Mouse (Mus musculus): ENCODE results near the gene Mosmo. TPM values are rescaled to one million over a fixed set of nuclear protein-coding genes. Genes with fewer than 3 reads are reported as not detected.
A peak's percentile ranks its signal among the peaks of the same experiment; 100 is the strongest.

The Mosmo gene
- polyA plus RNA-seq, 1 experiment = 17.4 TPM

DNA sequence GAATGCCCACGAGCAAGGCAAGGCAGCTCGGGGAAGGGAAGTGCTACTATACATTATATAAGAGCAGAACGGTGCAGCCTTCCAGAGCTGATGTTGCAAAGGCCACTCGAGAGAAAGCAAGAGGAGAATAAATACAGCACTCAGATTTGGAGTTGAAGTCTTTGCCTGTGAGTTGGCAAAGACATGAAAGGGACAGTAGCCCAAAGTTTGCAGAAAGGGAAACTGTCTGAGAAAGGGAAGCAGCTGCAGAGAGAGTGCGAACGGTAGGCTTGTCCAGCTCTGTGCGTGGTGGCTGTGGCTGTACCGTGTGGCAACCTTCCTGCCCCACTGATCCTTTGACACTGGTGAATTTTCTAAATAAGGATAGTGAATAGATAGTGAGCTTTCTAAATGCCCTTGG lies 1.6 kb downstream of the Mosmo start:
- TF ChIP-seq CTCF (IDR thresholded peaks at IDR 0.05; ENCODE audit: extremely low read depth, insufficient read depth, insufficient read length, insufficient replicate concordance) (no peak), POLR2A (IDR thresholded peaks at IDR 0.05; ENCODE audit: low read depth, low read length) (no peak)
- Histone ChIP-seq H3K36me3 (ENCODE audit: control insufficient read depth, insufficient read depth, low read length) (no peaks in the 10 kb centered on the region), H3K4me3 (ENCODE audit: extremely low read depth, insufficient read depth, insufficient read length) (no peak overlapping the region; the same call in 1 of the 2 replicates), H3K4me1 (ENCODE audit: control insufficient read depth, insufficient read depth, insufficient read length) (peaks cover 11% of the 10 kb centered on the region), H3K27ac (ENCODE audit: insufficient read depth, low read length) (no peak overlapping the region), H3K27me3 (ENCODE audit: control insufficient read depth, insufficient read depth, low read length) (no peaks in the 10 kb centered on the region)
- DNase-seq (ENCODE audit: low read depth in 1 of 2, low spot score in 2 of 2) = no peak
- 12% methylated on average over 8 of the region's 8 CpGs for WGBS

DNA sequence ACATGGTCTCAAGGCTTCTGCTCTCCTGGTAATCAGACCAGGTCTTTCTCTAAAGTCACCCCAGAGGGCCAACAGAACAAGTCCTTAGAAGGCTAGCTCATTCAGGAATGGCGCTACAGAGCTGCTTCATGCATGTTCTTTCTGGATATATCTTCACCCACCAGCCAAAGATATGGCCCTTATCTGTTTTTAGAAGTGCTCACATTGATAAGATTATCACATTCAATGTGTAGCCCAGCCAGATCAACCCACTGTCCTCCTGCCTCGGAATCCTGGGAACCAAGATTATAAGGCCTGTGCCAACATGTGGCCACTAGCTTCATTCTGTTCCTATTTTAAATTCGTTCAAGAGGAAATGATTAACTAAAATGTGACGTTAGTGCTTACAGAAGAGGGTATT lies 4.6 kb downstream of the Mosmo start:
- TF ChIP-seq CTCF (IDR thresholded peaks at IDR 0.05; ENCODE audit: extremely low read depth, insufficient read depth, insufficient read length, insufficient replicate concordance) = no peak
- TF ChIP-seq POLR2A (IDR thresholded peaks at IDR 0.05; ENCODE audit: low read depth, low read length) = no peak
- peaks cover 10% of the 10 kb centered on the region for H3K4me1 ChIP-seq (ENCODE audit: control insufficient read depth, insufficient read depth, insufficient read length)
- WGBS = 61% methylated on average over 4 of the region's 4 CpGs
- no peaks in the 10 kb centered on the region for H3K36me3 ChIP-seq (ENCODE audit: control insufficient read depth, insufficient read depth, low read length)
- no peak overlapping the region for H3K4me3 ChIP-seq (ENCODE audit: extremely low read depth, insufficient read depth, insufficient read length)
- no peak overlapping the region for H3K27ac ChIP-seq (ENCODE audit: insufficient read depth, low read length)
- DNase-seq (ENCODE audit: low read depth in 1 of 2, low spot score in 2 of 2) = no peak
- no peaks in the 10 kb centered on the region for H3K27me3 ChIP-seq (ENCODE audit: control insufficient read depth, insufficient read depth, low read length)

DNA sequence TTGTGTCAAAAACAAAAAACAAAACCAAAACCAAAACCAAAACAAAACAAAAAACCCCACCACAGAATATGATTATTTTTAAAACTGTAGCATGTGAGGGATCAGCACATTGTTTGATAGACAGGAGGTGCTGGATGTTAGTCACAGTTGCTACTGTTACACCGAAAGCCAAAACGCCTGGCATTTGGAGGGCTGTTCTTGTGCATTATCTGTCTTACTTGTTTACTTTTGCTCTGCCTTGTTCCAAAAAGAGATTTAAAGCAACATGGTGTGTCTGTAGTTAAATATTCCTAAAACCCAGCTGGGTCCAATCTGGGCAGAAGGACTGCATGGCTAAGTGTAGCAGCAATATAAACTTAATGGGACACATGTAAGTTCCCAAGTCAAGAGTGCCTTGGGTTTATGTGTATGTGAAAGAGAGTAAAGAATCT lies 7.3 kb downstream of the Mosmo start:
- peaks cover 1% of the 10 kb centered on the region; the same call in 1 of the 2 replicates for H3K36me3 ChIP-seq (ENCODE audit: control insufficient read depth, insufficient read depth, low read length)

DNA sequence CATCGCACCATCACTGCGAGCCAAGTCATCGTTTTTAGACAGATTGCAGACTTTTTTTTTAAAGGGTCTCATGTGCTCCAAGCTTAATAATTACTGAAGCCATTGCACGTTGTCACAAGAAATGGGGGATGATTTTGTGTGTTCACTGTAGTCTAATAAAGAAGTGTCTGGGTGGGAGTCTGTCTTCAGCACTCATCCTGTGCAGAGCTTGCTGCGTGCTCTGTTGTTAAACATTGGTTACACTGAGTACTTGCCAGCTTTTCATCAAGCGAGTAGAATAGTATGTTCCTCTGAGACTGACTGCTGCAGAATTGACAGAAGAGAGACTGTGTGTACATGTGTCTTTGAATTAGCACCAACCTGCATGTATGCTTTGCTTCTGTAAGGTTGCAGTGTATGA lies 7.8 kb downstream of the Mosmo start:
- WGBS = 89% methylated on average over 6 of the region's 6 CpGs
- no peaks in the 10 kb centered on the region for H3K27me3 ChIP-seq (ENCODE audit: control insufficient read depth, insufficient read depth, low read length)
- no peak overlapping the region for H3K4me3 ChIP-seq (ENCODE audit: extremely low read depth, insufficient read depth, insufficient read length)
- no peak for TF ChIP-seq CTCF (IDR thresholded peaks at IDR 0.05; ENCODE audit: extremely low read depth, insufficient read depth, insufficient read length, insufficient replicate concordance)
- no peak for TF ChIP-seq POLR2A (IDR thresholded peaks at IDR 0.05; ENCODE audit: low read depth, low read length)
- no peak overlapping the region for H3K27ac ChIP-seq (ENCODE audit: insufficient read depth, low read length)
- DNase-seq (ENCODE audit: low read depth in 1 of 2, low spot score in 2 of 2) = no peak
- no peaks in the 10 kb centered on the region; the same call in 1 of the 2 replicates for H3K4me1 ChIP-seq (ENCODE audit: control insufficient read depth, insufficient read depth, insufficient read length)
- peaks cover 1% of the 10 kb centered on the region; the same call in 1 of the 2 replicates for H3K36me3 ChIP-seq (ENCODE audit: control insufficient read depth, insufficient read depth, low read length)

More for the DNA sequence above, 7.3 kb downstream of the Mosmo start:
- 76% methylated on average over 2 of the region's 2 CpGs for WGBS
- H3K4me1 ChIP-seq (ENCODE audit: control insufficient read depth, insufficient read depth, insufficient read length) = no peaks in the 10 kb centered on the region; the same call in 1 of the 2 replicates
- no peaks in the 10 kb centered on the region for H3K27me3 ChIP-seq (ENCODE audit: control insufficient read depth, insufficient read depth, low read length)
- no peak for DNase-seq (ENCODE audit: low read depth in 1 of 2, low spot score in 2 of 2)
- no peak overlapping the region for H3K4me3 ChIP-seq (ENCODE audit: extremely low read depth, insufficient read depth, insufficient read length)
- no peak overlapping the region for H3K27ac ChIP-seq (ENCODE audit: insufficient read depth, low read length)
- TF ChIP-seq CTCF (IDR thresholded peaks at IDR 0.05; ENCODE audit: extremely low read depth, insufficient read depth, insufficient read length, insufficient replicate concordance) = no peak
- no peak for TF ChIP-seq POLR2A (IDR thresholded peaks at IDR 0.05; ENCODE audit: low read depth, low read length)

DNA sequence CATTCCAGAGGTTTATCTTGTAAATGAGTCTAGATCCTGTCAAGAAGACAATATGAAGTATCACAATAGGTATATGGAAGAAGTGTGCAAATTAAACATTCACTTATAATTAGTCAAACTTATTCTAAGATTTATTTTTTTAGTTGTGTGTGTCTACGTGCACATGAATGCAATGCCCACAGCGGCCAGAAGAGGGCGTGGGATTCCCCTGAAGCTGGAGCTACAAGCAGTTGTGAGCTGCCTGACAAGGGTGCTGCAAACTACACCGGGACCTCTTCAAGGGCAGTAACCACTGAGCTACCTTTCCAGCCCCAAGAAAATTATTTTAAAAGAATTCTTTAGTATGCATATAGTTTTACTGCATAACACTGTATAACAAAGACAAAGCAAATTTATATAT lies 13.2 kb downstream of the Mosmo start:
- DNase-seq (ENCODE audit: low read depth in 1 of 2, low spot score in 2 of 2) = peak in 1 of 2 experiments; percentile 9
- TF ChIP-seq POLR2A (IDR thresholded peaks at IDR 0.05; ENCODE audit: low read depth, low read length) (no peak), CTCF (IDR thresholded peaks at IDR 0.05; ENCODE audit: extremely low read depth, insufficient read depth, insufficient read length, insufficient replicate concordance) (0 out of 2 replicates have a peak, but pooled peaks have one; percentile 10)
- Histone ChIP-seq H3K36me3 (ENCODE audit: control insufficient read depth, insufficient read depth, low read length) (peaks cover 3% of the 10 kb centered on the region; the same call in 1 of the 2 replicates), H3K27ac (ENCODE audit: insufficient read depth, low read length) (no peak overlapping the region), H3K27me3 (ENCODE audit: control insufficient read depth, insufficient read depth, low read length) (no peaks in the 10 kb centered on the region), H3K4me1 (ENCODE audit: control insufficient read depth, insufficient read depth, insufficient read length) (no peaks in the 10 kb centered on the region), H3K4me3 (ENCODE audit: extremely low read depth, insufficient read depth, insufficient read length) (no peak overlapping the region)
- WGBS = 83% methylated on average over 4 of the region's 4 CpGs

DNA sequence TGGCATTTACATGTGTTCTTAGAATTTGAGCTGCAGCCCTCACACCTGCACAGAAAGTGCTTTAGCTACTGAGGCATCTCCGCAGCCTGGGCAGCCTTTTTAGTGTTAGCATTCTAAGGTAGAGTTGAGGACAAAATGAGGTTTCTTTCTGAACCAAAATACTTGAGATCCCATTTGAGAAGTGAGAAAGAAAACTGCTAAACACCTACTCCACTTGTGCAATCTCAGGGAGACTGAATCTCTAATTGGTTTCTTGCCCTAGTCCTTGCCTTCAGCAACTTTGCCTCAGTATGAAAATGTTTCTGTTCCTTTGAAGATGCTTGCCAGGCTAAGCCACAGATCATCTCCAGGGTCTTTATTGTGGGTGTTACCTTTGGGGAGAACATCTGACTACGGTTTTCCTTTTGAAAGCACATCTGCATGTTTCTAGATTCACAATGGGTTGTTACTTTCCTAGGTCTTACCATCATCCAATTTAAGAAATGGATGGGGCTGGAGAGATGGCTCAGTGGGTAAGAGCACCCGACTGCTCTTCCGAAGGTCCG lies 16.5 kb downstream of the Mosmo start:
- H3K36me3 ChIP-seq (ENCODE audit: control insufficient read depth, insufficient read depth, low read length) = peaks cover 3% of the 10 kb centered on the region; the same call in 1 of the 2 replicates
- no peaks in the 10 kb centered on the region for H3K4me1 ChIP-seq (ENCODE audit: control insufficient read depth, insufficient read depth, insufficient read length)
- H3K27ac ChIP-seq (ENCODE audit: insufficient read depth, low read length) = 0 out of 2 replicates have a peak overlapping the region, but pooled peaks have one; percentile 19
- no peak overlapping the region for H3K4me3 ChIP-seq (ENCODE audit: extremely low read depth, insufficient read depth, insufficient read length)
- no peak for DNase-seq (ENCODE audit: low read depth in 1 of 2, low spot score in 2 of 2)
- TF ChIP-seq CTCF (IDR thresholded peaks at IDR 0.05; ENCODE audit: extremely low read depth, insufficient read depth, insufficient read length, insufficient replicate concordance) (no peak), POLR2A (IDR thresholded peaks at IDR 0.05; ENCODE audit: low read depth, low read length) (no peak)
- 83% methylated on average over 5 of the region's 5 CpGs for WGBS
- H3K27me3 ChIP-seq (ENCODE audit: control insufficient read depth, insufficient read depth, low read length) = no peaks in the 10 kb centered on the region

DNA sequence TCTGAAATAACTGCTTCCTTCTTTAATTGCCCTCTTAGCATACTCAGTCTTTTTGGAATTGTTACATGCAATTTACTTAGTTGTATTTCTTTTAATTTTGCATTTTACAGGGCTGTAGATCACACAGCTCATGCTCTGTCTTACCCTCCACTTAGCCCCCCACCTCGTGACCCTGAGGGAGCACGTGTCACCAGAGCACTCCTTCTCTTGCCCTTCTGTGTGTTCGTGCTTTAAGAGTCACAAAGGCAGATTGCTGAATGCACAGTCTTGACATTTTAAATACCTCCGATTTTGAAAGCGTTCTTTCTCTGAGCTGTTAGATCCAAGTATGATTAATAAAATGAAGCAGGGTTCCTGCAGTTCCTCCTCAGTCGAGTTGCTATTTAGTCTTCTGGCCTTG lies 17.8 kb downstream of the Mosmo start:
- H3K36me3 ChIP-seq (ENCODE audit: control insufficient read depth, insufficient read depth, low read length) = peaks cover 1% of the 10 kb centered on the region; the same call in 1 of the 2 replicates
- H3K4me3 ChIP-seq (ENCODE audit: extremely low read depth, insufficient read depth, insufficient read length) = no peak overlapping the region
- no peak for DNase-seq (ENCODE audit: low read depth in 1 of 2, low spot score in 2 of 2)
- no peaks in the 10 kb centered on the region for H3K27me3 ChIP-seq (ENCODE audit: control insufficient read depth, insufficient read depth, low read length)
- WGBS = 76% methylated on average over 6 of the region's 6 CpGs
- no peak overlapping the region for H3K27ac ChIP-seq (ENCODE audit: insufficient read depth, low read length)
- no peaks in the 10 kb centered on the region for H3K4me1 ChIP-seq (ENCODE audit: control insufficient read depth, insufficient read depth, insufficient read length)
- TF ChIP-seq CTCF (IDR thresholded peaks at IDR 0.05; ENCODE audit: extremely low read depth, insufficient read depth, insufficient read length, insufficient replicate concordance) (no peak), POLR2A (IDR thresholded peaks at IDR 0.05; ENCODE audit: low read depth, low read length) (no peak)
